Mouse (Mus musculus) heart, embryonic 13.5 days (tissue): ENCODE measurements around the gene Hpcal1. TPM values are rescaled to one million over a fixed set of nuclear protein-coding genes. Genes with fewer than 3 reads are reported as not detected.

Experiments
- ATAC-seq: fragments of 200-750 bp; cut with Nextera tagmentation; 2 replicates; pipeline ENCODE4 v1.8.0; 2017; ENCODE audit warnings: moderate TSS enrichment; ENCODE audit not compliant: insufficient number of reproducible peaks, low FRiP score, low TSS enrichment; ENCODE audit errors: extremely low read depth
- H3K27ac ChIP-seq: fragments of 300-500 bp; sonication (generic); replicated peaks from 2 replicates; pipeline ENCODE4 v1.5.1; 2015; ENCODE audit warnings: moderate library complexity, mild to moderate bottlenecking, inconsistent platforms
- H3K27me3 ChIP-seq: fragments of 300-500 bp; sonication (generic); replicated peaks from 2 replicates; pipeline ENCODE4 v1.6.1; 2015; ENCODE audit warnings: mild to moderate bottlenecking, inconsistent platforms
- H3K36me3 ChIP-seq: fragments of 300-500 bp; sonication (generic); 2 replicates; pipeline ENCODE4 v1.6.1; 2015; ENCODE audit warnings: mild to moderate bottlenecking, inconsistent platforms
- H3K4me1 ChIP-seq: fragments of 300-500 bp; sonication (generic); 2 replicates; pipeline ENCODE4 v1.6.1; 2015; ENCODE audit warnings: inconsistent platforms
- H3K4me2 ChIP-seq: fragments of 300-500 bp; sonication (generic); 2 replicates; pipeline ENCODE4 v1.6.1; 2015; ENCODE audit warnings: inconsistent platforms, mild to moderate bottlenecking, moderate library complexity
- H3K4me3 ChIP-seq: fragments of 300-500 bp; sonication (generic); 2 replicates; pipeline ENCODE4 v1.5.1; 2015; ENCODE audit warnings: moderate library complexity, mild to moderate bottlenecking, inconsistent platforms
- H3K9ac ChIP-seq: fragments of 300-500 bp; sonication (generic); 2 replicates; pipeline ENCODE4 v1.6.1; 2015; ENCODE audit warnings: inconsistent platforms, mild to moderate bottlenecking, moderate library complexity
- H3K9me3 ChIP-seq: fragments of 300-500 bp; sonication (generic); 2 replicates; pipeline ENCODE4 v1.6.1; 2016; ENCODE audit warnings: inconsistent platforms
- WGBS: fragments of 180-500 bp; shearing (Covaris S2); methylation state at CpG from one replicate; pipeline ENCODE4 v1.1.7; 2015; ENCODE audit warnings: mixed read lengths; 5-methylcytosine and 5-hydroxymethylcytosine counted together
- polyA plus RNA-seq: library from polyadenylated mRNA; unstranded; fragments of >200 nt; fragmentation: Nextera tagmentation; extraction: Ambion mirVana; gene quantifications from 2 replicates; pipeline ENCODE4 v1.2.1, GENCODE M21; 2015

Hpcal1 gene
- polyA plus RNA-seq, 1 experiment from 2014 or later: 22.7 TPM

DNA sequence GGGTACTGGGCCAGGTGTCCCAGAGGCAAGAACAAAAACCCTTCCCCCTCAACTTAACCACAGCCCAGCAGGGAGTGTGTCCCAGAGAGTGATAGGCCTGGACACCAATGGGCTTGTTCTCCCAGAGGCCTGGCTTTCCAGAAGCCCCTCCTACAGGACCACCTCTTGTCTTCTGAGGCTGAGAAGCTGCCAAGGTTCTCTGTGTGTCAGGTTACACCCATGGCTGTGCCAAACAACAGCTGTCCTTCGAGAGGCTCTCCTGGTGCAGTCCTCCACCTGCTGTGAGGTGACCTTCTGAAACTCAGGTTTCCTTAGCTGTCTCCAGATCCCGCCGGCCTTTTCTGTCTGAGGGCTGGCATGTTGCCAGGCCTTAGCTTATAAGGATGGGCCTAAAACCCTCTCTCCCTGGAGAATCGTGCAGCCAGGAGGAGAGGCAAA lies 29.2 kb upstream of the Hpcal1 start:
- Histone ChIP-seq H3K9ac (no peak overlapping the region), H3K27me3 (no peaks in the 10 kb centered on the region), H3K4me1 (peaks cover 19% of the 10 kb centered on the region), H3K4me3 (no peak overlapping the region), H3K36me3 (no peaks in the 10 kb centered on the region), H3K9me3 (peaks cover 3% of the 10 kb centered on the region; the same call in 1 of the 2 replicates), H3K4me2 (peak overlapping the region; percentile 49), H3K27ac (no peak overlapping the region)
- WGBS: 5% methylated on average over 4 of the region's 4 CpGs
- ATAC-seq: peak; percentile 17; the same call in 1 of the 2 replicates

DNA sequence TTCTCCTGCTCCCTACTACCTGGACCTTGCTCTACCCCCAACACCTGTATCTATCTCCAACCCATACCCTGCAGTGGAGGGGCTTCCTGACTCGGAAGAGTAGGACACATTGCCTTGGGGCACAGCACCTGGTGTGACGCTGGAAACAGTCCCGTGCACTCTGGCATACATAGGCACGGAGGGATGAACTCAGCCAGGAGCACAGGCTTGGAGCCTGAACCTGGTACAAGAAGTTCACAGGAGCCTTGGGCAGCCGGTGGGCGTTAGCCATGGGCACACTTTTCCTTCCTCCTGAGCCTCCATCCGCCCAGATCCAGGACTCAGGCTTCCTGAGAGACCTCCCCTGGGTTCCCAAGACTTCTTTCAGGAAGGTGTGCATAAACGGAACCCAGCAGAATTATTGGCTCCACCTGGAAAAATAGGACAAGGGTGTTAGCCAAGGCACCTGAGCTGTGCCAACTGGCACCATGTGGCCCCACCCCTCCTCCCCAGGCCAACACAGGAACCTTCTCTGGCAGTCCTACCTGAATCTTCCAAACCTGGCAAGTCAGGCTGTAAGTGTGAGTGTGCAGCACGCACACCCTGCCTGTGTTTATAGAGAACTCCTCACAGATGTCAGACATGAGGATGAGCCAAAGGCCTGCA lies 26.5 kb upstream of the Hpcal1 start:
- no peak for ATAC-seq
- Histone ChIP-seq H3K4me3 (no peak overlapping the region), H3K4me1 (peaks cover 22% of the 10 kb centered on the region), H3K27ac (no peak overlapping the region), H3K9me3 (no peaks in the 10 kb centered on the region), H3K4me2 (no peak overlapping the region), H3K27me3 (no peaks in the 10 kb centered on the region), H3K9ac (no peak overlapping the region), H3K36me3 (no peaks in the 10 kb centered on the region)
- 76% methylated on average over 9 of the region's 9 CpGs for WGBS

DNA sequence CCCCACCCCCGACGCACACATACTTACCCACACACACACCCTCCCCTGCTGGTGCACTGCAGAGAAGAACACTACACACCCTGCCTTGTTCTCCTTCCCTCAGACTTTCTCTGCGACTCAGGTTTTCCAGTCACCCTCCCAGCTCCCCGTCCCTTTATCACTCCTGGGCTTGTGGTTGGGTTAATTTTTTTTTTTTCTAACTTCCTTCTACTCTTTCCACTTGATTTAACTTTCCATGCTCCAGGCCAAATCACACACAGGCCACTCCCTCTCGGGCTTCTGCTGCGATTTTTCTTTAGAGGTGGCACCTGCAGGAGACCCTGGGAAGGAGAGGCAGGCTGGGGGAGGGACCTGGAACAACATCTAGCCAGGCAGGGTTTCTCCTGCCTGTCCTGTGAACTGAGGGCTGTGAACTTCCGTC lies 24.7 kb upstream of the Hpcal1 start:
- Histone ChIP-seq H3K4me2 (no peak overlapping the region), H3K27me3 (no peaks in the 10 kb centered on the region), H3K27ac (no peak overlapping the region), H3K4me3 (no peak overlapping the region), H3K9me3 (no peaks in the 10 kb centered on the region), H3K9ac (no peak overlapping the region), H3K4me1 (peaks cover 15% of the 10 kb centered on the region), H3K36me3 (no peaks in the 10 kb centered on the region)
- peak; percentile 43; the same call in 1 of the 2 replicates for ATAC-seq
- 52% methylated on average over 7 of the region's 7 CpGs for WGBS

DNA sequence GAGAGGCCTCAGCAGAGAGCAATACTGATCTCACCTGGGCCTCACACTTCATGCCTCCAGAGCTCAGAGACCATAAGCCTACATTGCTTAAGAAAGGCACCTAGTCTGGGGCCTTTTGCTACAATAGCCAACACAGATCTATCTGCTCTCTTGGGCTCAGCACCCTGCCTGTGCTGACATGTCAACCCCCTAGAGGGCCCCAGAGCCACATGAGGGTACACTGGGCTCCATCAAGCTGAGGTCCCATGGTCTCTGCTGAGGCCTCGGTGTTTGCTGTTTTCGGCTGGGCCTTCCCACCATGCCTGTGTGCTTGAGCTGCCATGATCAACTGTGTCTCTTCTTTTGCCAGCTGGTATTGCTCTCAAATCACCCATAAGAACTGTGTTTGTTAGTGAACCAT lies 24.0 kb upstream of the Hpcal1 start:
- H3K4me1 ChIP-seq: peaks cover 10% of the 10 kb centered on the region
- WGBS: 78% methylated on average over 2 of the region's 2 CpGs
- H3K4me2 ChIP-seq: no peak overlapping the region
- H3K27ac ChIP-seq: no peak overlapping the region
- no peaks in the 10 kb centered on the region for H3K36me3 ChIP-seq
- ATAC-seq: no peak
- no peak overlapping the region for H3K4me3 ChIP-seq
- no peaks in the 10 kb centered on the region for H3K9me3 ChIP-seq
- H3K9ac ChIP-seq: no peak overlapping the region
- no peaks in the 10 kb centered on the region for H3K27me3 ChIP-seq

DNA sequence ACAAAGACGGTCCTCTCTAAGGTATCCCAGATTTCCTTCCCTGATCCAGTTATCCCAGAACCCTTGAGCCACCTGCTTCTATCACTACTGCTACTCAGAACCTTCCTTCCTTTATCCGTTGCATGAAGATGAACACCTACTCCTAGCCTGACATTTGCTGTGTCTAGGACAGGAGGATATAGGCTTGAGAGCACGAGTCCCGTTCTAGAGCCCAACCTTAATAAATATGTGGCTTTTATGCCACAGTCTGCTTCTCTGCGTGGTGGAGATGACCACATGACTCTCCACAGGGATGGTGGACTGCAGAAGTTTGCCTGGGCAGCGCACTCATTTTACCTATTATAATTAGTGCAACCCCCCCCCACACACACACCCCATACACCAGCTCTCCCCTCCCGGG lies 16.9 kb upstream of the Hpcal1 start:
- whole genome bisulfite sequencing: 46% methylated on average over 7 of the region's 7 CpGs
- Histone ChIP-seq H3K9me3 (no peaks in the 10 kb centered on the region), H3K36me3 (no peaks in the 10 kb centered on the region), H3K4me2 (no peak overlapping the region), H3K27me3 (peaks cover 9% of the 10 kb centered on the region; the same call in 1 of the 2 replicates), H3K4me1 (peaks cover 17% of the 10 kb centered on the region), H3K27ac (no peak overlapping the region), H3K4me3 (no peak overlapping the region), H3K9ac (no peak overlapping the region)
- no peak for ATAC-seq

DNA sequence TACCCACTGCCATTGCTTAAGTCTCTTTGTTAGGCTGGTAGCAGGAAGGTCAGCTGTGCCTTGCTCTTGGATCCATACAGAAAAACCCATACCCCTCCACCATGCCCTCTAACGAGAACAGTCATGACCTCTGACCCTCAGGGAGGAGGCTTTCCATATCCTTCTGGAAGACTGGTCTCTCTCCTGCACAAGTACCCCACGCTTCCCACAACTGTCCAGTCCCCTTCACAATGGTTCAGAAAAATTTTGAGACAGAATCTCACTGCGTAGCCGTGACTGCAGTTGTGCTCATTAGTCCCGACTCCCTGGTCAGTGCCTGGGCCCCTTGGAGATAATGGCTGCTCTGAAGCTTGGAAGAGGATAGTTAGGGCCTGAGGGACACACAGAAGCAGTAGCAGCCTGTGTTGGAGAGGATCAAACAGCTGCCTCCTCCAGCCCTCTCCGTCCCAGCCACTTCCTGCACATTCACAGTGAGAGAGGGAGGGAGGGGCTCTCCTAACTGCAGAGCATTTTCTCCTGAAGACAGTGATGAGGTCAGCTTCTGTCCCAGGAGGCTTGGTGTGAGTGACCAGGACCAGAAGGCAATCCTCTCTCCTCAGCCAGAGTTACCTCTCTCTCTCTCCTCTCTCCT lies 16.4 kb upstream of the Hpcal1 start:
- Histone ChIP-seq H3K27ac (no peak overlapping the region), H3K27me3 (peaks cover 9% of the 10 kb centered on the region; the same call in 1 of the 2 replicates), H3K4me2 (no peak overlapping the region), H3K9me3 (no peaks in the 10 kb centered on the region), H3K9ac (no peak overlapping the region), H3K4me1 (peaks cover 13% of the 10 kb centered on the region), H3K36me3 (no peaks in the 10 kb centered on the region), H3K4me3 (no peak overlapping the region)
- no peak for ATAC-seq
- 51% methylated on average over 6 of the region's 6 CpGs for WGBS

DNA sequence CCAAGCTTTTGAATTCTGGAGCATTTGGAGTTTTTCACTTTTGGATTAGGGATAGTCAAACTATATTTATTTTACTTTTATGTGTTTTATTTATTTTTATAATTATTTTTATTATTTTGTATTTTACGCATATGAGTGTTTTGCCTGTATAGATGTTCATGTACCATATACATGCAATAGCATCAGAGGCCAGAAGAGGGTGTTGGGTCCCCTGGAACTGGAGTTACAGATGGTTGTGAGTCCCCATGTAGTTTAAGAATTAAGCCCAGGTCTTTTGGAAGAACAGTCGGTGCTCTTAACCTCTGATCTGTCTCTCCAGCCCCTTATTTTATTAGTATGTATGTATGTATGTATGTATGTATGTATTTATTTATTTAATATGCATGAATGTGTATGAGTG lies 12.9 kb upstream of the Hpcal1 start:
- Histone ChIP-seq H3K27ac (no peak overlapping the region), H3K9me3 (no peaks in the 10 kb centered on the region), H3K4me2 (no peak overlapping the region), H3K4me1 (peaks cover 13% of the 10 kb centered on the region), H3K4me3 (no peak overlapping the region), H3K36me3 (no peaks in the 10 kb centered on the region), H3K27me3 (peaks cover 9% of the 10 kb centered on the region; the same call in 1 of the 2 replicates), H3K9ac (no peak overlapping the region)
- no peak for ATAC-seq
- 73% methylated on average over 2 of the region's 2 CpGs for WGBS

DNA sequence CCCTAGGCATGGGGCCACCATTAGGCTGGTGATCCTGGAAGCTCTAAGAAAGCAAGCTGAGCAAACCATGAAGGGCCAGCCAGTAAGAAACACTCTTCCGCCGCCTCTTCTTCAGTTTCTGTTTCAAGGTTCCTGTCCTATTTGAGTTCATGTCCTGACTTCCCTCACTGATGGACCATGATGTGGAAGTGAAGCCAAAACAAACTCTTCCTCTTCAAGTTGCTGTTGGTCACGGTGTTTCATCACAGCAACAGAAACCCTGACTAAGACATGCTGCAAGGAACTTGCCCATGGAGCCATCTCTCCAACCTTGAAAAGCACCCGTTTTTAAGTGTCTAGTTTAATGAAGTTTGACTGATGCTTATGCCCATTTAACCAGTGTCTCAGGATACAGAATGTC lies 11.1 kb upstream of the Hpcal1 start:
- Histone ChIP-seq H3K9ac (no peak overlapping the region), H3K36me3 (no peaks in the 10 kb centered on the region), H3K27ac (no peak overlapping the region), H3K4me1 (peaks cover 4% of the 10 kb centered on the region), H3K9me3 (no peaks in the 10 kb centered on the region), H3K27me3 (peaks cover 9% of the 10 kb centered on the region; the same call in 1 of the 2 replicates), H3K4me2 (no peak overlapping the region), H3K4me3 (no peak overlapping the region)
- WGBS: 83% methylated on average over 4 of the region's 4 CpGs
- no peak for ATAC-seq

DNA sequence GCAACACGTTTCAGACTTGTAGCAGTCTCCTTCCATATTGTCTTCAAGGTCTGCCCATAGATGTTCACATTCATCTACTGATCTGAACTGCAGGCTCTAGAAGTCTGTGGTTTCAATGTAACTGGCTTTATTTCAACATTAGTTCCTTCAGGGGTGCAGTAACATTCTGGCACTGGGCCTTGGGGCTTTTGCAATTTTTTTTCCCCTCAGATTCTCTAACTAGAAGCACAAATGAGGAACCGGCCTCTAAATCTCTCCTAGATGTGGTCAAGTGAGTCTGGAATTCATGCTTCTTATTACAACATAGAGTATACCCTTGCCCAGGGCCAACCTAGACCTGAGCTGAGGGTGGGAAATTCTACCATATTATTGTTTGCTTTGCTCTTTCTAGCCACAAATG lies 8.5 kb upstream of the Hpcal1 start:
- WGBS: 72% methylated on average over 2 of the region's 2 CpGs
- Histone ChIP-seq H3K9me3 (no peaks in the 10 kb centered on the region), H3K9ac (no peak overlapping the region), H3K36me3 (no peaks in the 10 kb centered on the region), H3K27ac (no peak overlapping the region), H3K27me3 (no peaks in the 10 kb centered on the region), H3K4me1 (no peaks in the 10 kb centered on the region), H3K4me3 (no peak overlapping the region), H3K4me2 (no peak overlapping the region)
- no peak for ATAC-seq

DNA sequence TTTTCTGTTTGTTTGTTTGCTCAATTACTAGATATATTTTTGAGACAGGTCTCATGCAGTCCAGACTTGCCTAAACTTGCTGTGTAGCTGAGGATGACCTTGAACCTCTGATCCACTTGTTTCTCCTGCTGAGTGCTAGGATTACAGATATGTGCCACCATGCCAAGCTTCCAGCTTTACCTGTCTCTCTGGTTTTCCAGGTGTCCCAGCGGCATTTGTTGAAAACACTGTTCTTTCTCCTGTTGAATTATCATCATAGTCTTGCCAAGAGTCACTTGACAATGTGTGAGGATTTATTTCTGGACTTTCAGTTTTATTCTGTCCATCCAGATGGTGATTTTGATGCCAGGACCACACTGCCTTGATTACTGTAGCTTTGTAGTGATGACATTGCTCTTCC lies 6.3 kb upstream of the Hpcal1 start:
- Histone ChIP-seq H3K27me3 (no peaks in the 10 kb centered on the region), H3K4me2 (no peak overlapping the region), H3K27ac (no peak overlapping the region), H3K9me3 (no peaks in the 10 kb centered on the region), H3K4me3 (no peak overlapping the region), H3K36me3 (no peaks in the 10 kb centered on the region), H3K4me1 (no peaks in the 10 kb centered on the region), H3K9ac (no peak overlapping the region)
- no peak for ATAC-seq
- 64% methylated on average over 1 of the region's 1 CpGs for WGBS

DNA sequence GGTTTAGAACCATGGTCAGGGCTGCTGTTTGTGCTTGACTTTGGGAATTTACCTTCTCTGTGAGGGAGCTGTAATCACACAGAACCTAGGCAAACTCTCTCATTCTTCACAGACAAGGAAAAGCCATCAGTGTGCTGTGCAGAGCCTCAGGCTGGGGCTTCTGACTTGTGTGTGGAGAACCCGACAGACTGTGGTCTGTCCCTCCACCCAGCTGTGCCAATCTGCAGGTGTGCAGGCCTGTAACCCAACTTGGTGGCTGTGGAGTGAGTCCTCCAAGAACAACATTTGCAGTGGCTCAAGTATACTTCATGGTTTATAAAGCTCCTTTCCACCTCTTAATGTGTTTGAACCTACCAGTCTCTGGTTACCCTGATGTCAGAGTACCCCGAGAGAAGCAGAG lies 4.5 kb upstream of the Hpcal1 start:
- H3K27me3 ChIP-seq: no peaks in the 10 kb centered on the region
- 72% methylated on average over 2 of the region's 2 CpGs for WGBS
- H3K9ac ChIP-seq: no peak overlapping the region
- no peak for ATAC-seq
- H3K4me2 ChIP-seq: no peak overlapping the region
- no peaks in the 10 kb centered on the region for H3K9me3 ChIP-seq
- no peak overlapping the region for H3K27ac ChIP-seq
- H3K36me3 ChIP-seq: no peaks in the 10 kb centered on the region
- no peaks in the 10 kb centered on the region for H3K4me1 ChIP-seq
- no peak overlapping the region for H3K4me3 ChIP-seq

DNA sequence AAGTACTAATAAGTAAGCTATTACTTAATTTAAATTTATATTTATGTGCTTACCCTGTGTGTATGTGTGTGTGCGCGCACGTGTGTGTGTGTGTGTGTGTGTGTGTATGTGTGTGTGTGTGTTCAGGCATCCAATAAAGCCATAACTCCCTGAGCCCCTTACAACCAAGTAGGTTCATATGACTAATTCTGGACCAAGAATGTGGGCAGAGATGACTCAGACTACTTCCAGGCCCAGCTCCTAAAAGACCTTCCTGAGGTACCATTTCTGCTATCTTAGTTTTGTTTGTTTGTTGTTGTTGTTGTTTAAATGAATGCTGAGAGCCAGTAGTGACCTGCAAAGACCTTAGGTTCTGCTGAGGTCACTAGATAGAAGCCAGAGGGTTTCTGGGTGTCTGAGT lies 1.7 kb upstream of the Hpcal1 start:
- no peaks in the 10 kb centered on the region for H3K36me3 ChIP-seq
- 93% methylated on average over 3 of the region's 3 CpGs for WGBS
- H3K4me2 ChIP-seq: no peak overlapping the region
- no peak overlapping the region for H3K27ac ChIP-seq
- H3K4me3 ChIP-seq: no peak overlapping the region
- H3K9me3 ChIP-seq: no peaks in the 10 kb centered on the region
- H3K9ac ChIP-seq: no peak overlapping the region
- ATAC-seq: no peak
- peaks cover 13% of the 10 kb centered on the region for H3K27me3 ChIP-seq
- H3K4me1 ChIP-seq: peaks cover 15% of the 10 kb centered on the region
